Mouse (Mus musculus) retina, postnatal 7 days (tissue): ENCODE data around the gene Itpr1.

ENCODE experiments used
- DNase-seq: peaks from one replicate; pipeline ENCODE4 v3.0.0-alpha.2; 2012; ENCODE audit warnings: low read depth, low spot score

Itpr1 gene

DNA sequence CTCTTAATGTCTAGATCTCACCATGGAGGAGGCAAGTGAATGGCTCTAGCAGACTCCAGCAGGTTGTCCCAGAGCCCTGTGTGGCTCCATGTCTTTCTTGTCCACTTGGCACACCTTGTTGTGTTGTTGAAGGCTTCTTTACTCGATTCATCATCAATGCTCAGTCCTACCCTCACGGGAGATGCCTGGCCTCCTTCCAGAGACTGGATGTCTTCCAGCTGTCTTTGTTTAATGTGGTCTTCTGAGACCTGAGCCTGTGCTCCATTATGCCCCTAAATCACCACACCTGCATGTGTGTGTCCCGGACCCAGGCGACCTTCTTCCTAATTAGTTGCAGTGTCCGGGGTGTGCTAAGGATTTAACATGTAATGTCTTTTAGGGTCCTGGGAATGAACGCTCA is 254.7 kb downstream of the Itpr1 start:
- DNase-seq, result no peak

DNA sequence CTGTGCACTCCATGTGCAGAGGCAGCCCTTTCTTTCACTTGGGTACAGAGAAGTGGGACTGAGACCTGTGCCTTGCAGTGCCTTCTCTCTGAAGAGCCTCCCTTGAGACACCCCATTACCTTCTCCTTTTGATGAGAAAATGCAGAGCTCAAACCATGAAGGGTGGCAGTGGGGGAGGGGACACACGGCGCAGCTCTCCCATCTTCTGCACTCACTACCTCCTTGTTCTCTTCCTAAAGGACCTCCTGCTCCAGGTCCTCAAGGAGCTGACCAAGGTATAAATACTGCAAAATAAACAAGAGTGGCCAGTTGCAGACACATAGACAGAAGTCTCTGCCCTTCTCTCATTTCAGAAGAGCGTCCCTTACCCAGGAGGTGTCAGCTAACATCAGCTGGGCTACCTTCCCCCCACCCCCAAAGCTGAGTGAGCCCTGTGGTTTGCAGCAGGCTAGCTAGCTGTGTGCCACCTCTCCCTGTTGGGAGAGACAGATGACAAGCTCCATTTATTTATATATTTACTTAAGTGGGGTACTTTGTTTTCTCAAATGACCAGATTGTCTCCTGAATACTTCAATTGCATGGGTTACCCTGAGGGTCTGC is 255.4 kb downstream of the Itpr1 start:
- DNase-seq, result no peak

DNA sequence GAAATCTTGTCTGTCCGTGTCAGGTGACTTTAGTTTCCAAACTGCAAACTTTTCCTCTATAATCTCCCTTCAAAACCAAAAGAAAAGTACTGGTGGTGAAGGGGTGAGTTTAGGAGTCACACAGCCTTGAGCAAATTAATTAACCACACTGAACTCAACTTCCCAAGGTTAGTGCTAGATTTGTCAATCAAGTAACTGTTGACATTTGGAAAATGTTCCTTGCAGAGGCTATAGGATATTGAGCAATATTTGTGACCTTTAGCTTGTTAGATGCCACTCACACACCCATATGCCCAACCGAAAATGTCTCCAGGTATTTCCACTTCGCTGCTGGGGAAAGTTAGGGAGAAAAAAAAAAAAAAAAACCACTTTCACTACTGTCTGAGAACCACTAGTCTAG is 259.0 kb downstream of the Itpr1 start:
- DNase-seq, result no peak

DNA sequence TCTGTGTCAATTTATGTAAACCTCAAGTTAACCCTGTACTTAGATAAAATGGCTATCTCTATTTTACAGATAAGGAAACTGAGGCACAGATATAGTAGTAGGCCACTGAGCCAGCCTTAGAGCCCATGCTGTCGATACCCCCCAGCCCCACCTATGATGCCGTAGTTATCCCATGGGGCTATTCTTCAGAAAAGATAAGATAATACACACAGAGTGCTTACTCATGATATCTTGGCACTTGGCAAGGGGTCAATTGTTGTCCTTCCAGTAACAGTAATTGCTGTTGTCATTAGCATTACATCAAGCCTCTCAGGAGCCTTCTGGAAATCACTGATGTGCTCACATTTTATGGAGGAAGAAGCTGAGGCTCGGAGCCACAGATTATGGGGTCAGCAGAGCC is 259.9 kb downstream of the Itpr1 start:
- no peak for DNase-seq

DNA sequence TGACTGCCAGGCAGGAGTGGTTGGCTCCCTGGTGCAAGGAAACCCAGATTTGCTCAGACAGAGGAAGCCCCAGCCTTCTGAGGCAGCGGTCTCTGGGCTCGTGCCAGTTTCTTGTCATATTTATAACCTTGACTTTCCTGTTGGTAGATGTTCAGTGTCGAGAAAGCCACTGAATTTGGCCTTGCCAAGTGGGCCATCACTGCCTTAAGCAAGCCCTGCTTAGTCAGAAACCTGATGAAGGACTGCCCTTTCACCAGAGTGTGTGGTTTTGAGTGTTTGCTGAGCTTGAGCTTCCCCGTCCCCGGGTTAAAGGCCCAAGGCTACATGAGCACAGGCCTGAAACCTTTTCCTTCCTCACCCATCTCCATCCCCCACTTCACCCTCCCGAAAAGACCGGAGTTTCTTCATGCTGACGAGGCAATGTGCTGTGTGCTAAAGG is 263.9 kb downstream of the Itpr1 start:
- DNase-seq, result no peak

DNA sequence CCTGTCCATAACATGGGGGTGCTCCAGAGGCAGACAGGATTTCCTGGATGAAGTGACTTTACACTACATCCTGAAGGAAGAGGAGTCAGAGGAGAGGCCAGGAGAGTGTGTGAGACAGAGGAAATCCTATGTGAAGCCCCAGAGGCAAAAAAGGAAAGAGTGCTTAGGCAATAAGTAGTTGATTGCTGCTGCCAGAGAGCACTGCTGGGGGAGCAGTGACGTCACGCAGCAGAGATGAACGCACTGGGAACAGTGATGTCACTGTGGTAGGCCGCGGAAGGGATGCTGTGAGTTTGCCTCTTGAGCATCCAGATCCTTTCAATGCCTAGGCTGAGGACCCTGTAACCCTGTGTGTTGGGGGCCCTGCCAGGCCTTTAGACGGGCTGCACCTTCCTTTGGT is 264.7 kb downstream of the Itpr1 start:
- DNase-seq, result no peak

DNA sequence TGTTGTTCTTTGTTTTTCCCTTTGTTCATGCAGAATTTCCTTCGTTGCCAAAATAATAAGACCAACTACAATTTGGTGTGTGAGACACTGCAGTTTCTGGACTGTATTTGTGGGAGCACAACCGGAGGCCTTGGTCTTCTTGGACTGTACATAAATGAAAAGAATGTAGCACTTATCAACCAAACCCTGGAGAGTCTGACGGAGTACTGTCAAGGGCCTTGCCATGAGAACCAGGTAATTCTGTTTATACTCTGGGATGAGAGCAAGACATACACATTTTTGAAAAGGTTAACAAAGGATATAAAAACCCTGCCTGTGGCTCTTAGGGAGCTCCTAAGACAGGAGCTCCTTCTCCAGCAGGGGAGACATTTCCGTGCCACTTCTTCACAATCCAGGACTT is 268.3 kb downstream of the Itpr1 start:
- DNase-seq, result no peak

DNA sequence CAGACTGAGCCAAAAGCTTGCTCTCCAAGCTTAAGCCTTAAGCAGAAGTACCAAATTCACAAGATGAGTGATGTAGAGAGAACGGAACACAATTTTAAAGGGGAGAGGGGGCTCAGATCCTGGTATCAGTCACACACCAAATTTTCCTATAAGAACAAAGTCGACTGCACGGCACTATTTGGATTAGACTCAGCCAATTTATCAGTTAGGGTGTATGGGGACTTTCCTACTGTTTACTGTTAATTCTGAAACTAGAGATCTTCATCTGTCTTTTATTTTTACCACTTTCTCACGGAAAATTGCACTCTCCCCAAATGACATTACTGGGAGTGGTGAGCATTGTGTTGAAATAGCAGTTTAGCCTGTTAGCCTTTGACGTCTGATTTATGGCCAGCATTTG is 269.6 kb downstream of the Itpr1 start:
- no peak for DNase-seq

DNA sequence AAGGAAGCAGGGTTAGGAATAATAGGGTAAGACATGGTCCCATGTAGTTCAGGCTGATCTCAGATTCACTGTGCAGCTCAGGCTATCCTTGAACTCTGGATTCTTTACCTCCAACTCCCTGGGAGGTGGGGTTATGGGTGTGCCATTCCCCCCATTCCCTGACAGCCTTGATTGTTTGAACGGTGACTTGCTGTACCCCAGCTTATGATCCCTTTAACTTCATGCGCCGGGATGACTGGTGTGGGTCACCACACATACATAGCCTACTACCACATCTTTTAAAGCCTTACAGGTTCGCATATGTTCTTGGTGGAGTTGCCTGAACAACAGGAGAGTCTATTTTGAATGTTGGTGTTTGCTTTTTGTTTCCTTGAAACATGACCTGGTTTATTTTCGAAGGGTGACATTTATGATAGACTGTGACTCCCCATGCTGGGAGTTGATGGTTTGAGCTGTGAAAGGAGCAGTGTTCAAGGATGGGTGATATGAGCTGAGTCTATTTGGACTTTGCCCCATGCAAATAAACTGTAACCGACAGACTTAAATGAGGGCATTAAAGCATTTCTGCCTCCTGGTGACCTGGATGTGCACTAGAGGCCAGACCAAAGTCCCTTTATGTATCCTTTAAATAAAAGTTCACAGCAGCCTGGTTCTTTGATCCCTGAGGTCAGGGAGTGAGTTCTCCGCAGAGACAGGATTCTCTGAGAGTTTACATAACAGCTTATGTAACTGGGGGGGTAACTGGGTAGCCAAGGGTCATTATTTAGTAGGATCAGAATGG is 273.5 kb downstream of the Itpr1 start:
- no peak for DNase-seq

DNA sequence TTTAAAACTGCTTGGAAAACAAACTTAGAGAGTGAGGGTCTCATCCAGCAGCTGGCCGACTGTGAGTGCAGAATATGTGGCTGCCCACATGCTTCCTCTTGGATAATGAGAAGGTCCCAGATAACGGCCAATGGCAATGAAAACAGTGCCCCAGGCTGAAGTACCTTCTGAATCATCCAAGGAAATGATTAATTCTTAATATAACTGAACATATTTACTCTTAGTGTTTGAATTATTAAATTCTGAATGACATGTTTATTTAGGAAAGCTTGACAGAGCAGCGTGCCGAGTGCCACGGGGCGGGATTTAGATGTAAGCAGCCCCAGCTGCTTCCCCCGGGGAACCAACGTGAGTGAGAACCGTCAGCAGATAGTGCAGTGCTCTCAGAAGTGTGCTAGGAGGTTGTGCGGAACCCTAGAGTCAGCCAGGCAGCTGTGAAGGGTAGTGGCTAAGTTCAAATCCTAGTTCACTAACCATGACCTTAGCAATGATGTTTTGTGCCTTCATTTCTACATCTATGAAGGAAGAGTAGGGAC is 274.5 kb downstream of the Itpr1 start:
- no peak for DNase-seq

DNA sequence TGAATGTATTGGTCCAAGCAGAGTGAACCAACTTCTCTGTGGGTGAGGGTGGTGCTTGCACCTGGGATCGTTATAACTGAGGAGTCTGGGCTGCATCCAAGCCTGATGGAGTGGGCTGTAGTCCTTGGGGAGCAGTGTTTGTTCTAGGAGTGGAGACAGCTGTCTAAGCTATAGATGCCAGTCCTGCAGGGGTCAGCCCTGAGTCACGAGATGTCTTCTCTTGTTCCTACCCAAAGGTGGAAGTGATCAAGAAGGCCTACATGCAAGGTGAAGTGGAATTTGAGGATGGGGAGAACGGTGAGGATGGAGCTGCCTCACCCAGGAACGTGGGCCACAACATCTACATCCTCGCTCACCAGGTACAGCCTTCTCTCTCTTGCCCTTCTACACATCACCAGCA is 275.4 kb downstream of the Itpr1 start:
- DNase-seq, result no peak

DNA sequence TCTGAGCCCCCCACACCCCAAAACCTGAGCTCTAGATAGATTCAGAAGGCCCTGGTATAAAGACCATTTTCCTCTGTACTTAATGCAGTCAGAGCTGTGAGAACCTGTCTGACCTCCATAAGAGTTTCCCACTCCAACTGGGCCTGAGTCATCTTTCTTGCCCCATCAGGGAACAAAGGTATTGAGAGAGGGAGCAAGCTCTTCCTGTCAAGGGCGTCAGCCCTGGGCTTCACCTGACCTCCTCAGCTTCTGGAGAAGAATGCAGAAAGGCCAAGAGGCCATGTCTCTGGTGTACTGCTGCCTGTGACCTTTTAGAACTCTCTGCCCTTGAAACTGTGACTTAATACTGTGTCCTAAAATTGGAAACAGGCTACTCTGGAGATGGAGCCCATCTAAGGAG is 279.1 kb downstream of the Itpr1 start:
- no peak for DNase-seq

DNA sequence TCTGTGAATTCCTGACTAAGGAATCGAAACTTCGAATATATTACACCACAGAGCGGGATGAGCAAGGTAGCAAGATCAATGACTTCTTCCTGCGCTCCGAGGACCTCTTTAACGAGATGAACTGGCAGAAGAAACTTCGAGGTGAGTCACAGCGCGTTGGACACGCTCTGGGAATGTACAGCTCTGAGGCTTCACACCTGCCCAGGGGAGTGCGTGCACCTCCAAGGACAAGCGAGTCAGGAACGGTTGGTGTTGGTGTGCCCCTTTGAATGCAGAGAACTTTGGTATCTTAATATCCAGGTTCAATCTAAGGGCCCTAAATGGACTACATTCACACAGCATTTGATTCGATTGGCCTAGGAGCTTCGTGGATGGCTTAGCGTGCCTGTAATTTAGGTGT is 280.9 kb downstream of the Itpr1 start:
- DNase-seq, result no peak

DNA sequence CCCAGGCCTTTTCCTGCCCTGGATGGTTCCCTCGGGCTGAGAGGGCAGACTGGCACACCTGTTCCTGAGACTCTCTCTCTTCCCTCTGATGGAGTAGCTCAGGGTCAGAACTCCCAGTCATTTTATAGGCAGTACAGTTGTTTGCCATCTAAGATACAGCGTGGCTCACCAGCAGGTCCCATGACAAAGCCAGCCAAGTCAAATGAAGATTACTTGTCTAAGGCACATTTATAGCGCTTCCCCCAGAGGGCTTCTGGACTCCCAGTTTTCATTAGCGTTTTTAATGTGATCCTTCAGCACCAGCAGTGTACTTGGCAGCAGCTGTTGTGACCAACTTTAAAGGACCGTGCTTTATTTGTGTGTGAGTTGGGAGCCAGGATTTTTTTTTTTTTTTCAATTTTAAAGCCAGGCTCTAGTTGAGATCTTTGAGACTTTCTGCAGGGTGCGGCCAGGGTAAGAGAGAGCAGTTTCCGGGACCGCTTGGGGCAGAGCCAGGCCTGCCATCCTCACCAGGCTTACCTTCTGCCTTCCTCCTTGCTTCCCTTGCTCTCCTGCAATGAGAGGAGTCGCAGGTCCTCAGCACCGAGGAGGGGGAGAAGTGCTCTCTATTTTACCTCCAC is 281.4 kb downstream of the Itpr1 start:
- no peak for DNase-seq

DNA sequence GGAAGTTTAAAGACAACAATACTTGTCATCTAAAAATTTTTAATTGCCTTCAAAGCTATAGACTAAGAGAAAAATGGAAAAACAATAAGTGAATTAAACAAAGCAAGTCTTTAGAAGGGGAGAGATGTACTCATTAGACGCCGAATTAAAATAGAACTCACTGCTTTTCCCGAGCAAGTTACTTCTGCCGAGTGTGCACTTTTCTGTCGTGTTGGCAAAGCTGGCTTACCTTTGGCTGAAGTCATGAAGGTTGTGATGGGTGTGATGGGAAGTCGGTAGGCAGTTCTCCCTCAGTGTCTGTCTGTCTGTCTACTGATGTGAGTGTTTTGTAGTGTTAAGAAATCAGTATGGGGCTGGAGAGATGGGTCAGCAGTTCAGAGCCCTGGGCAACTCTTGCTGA is 282.1 kb downstream of the Itpr1 start:
- no peak for DNase-seq

DNA sequence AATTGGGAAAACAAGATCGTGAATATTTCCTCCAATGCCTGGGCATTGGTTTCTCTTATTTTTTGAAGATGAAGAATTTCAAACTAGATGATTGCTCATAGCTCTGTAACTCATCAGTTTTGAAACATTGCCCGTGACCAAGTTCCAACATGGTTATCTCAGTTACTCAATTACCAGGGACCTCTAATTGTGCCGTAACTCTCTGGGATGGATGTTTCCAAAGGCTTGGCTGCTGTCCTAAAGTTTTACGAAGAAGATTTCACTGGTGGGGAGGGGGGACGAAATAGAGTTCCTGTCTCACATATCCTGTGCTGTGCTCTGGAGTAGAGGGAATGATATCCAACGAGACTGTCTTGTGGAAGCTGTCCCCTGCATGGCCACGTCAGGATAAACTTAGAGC is 285.2 kb downstream of the Itpr1 start:
- no peak for DNase-seq

DNA sequence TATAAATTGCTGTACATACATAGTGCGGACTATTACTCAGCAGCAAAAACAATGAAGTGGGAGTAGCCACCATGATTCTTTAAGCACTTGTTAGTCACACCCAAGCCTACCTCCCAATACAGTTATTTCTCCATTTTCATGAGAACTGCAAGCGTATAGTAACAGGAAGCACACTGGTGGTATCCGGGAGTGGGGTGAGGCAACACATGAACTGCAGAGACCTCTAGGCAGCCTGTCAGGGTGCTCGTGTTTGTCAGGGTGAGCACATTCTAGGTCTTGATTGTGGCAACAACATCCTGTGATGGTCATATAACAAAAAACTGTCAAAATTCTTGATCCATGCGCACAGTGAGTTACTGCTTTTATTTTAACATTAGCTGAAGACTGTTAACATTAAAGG is 290.8 kb downstream of the Itpr1 start:
- no peak for DNase-seq

DNA sequence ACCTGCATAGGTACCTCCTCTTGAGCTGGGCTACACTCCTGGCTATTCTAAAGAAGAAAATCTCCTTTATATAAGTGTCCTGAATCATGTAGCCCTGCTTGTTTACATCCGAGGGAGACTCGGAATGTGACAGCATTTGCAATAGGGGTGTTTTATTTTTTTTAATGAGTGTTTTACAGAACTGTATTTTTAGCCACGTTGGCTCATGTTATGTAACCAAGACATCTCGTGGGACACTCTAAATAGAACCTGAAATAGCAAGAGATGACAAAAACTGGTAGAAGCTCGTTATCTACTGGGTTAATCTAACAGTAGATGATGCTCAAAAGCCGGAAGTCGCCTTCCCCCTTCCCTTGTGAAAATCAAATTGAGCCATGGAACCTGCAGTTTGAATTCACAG is 291.8 kb downstream of the Itpr1 start:
- DNase-seq, result no peak

DNA sequence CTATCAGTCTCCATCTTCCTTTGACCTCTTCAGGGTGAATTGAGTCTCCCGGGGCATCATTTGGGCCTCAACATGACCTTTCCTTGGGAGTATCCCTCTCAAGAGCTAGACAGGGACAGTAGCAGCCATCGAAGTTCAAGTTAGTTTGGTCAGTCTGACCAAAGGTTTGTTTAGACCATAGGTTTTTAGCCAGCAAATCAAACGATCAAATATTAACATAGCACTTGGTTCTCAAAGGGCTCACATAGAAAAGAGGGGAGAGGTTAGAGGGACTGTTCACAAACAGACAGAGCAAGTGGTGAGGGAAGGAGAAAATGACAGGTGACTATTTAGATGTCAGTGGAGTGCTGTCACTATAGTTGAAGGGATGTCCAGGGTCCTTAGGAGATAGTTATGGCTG is 293.3 kb downstream of the Itpr1 start:
- DNase-seq, result no peak

DNA sequence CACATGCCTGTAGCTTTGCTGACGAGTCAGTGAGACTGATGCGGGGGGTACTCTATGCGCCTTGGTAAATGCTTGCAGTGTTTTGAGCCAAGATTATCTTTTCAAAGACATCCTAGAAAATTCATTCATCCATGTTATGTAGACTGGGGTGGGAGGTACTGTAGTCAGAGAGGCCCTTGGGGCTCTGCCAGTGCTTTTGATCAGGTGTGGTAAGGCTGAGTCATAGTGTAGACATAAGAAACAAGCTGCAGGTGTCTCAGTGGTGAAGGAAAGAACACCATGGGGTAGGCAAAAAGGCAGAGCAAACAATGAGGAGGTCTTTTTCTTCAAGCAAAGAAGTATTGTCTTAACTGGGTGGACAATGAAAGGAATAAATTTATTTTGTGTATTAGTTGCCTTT is 294.4 kb downstream of the Itpr1 start:
- no peak for DNase-seq

DNA sequence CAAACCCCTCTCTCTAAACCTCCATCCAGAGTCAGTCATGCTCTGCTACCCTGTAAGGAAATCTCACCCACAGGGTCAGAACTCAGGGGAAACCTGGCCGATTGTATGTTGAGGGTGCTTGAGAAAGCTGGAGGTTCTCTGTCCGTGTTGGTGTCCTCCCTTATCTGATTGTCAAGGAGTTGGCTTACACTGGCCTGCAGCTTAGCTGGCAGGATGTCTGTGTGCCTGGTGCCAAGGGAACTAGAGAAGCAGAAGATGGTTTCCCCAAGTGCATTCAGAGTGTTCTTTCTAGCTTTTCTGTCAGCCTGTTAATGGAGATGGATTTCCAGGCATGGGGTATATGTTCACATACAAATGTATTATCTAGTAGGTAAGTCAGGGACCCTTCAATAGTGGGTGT is 296.4 kb downstream of the Itpr1 start:
- no peak for DNase-seq

DNA sequence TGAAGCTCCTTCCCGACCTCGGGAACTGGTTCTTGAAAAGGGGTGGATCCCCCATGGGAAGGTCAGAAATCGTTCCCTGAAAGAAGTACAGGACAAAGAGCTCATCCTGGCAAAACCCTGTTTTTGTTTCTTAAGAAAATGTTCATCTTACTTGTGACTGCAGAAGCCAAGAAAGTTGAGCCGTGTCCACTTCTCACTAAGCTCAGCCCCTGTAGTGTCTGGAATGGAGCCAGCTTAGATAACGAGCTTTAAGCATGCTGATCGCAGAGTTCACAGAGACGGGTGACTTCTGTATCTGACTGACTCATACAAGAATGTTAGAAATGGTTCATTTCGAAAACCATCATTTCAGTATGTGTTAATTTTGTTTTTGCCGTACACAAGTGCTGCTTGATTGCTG is 297.2 kb downstream of the Itpr1 start:
- DNase-seq, result no peak

DNA sequence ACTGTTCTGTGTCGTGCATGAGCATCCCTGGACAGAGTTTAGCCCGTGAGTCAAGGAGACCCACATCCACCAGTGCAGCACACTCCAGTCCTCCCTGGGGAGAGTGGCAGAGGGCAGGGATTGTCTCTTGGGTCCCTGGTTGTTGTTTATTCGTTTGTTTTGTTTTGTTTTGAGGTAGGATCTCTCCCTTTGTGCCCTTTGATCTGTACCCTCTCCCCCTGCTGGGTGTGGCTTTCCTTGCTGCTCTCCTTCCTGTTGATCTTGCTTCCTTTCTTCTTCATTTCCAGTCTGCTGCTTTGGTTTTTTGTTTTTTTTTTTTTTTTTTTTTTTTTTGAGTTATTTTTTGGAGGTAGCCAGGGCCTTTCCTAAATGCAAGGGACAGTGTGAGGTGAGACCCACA is 299.2 kb downstream of the Itpr1 start:
- DNase-seq, result no peak
